Mouse (Mus musculus) heart, embryonic 13.5 days (tissue): ENCODE measurements around the gene Gpd2. TPM values are rescaled to one million over a fixed set of nuclear protein-coding genes. Genes with fewer than 3 reads are reported as not detected.

Experiments used
- ATAC-seq: fragments of 200-750 bp; cut with Nextera tagmentation; 2 replicates; pipeline ENCODE4 v1.8.0; 2017; ENCODE audit warnings: moderate TSS enrichment; ENCODE audit not compliant: insufficient number of reproducible peaks, low FRiP score, low TSS enrichment; ENCODE audit errors: extremely low read depth
- H3K27ac ChIP-seq: fragments of 300-500 bp; sonication (generic); replicated peaks from 2 replicates; pipeline ENCODE4 v1.5.1; 2015; ENCODE audit warnings: moderate library complexity, mild to moderate bottlenecking, inconsistent platforms
- H3K27me3 ChIP-seq: fragments of 300-500 bp; sonication (generic); replicated peaks from 2 replicates; pipeline ENCODE4 v1.6.1; 2015; ENCODE audit warnings: mild to moderate bottlenecking, inconsistent platforms
- H3K36me3 ChIP-seq: fragments of 300-500 bp; sonication (generic); 2 replicates; pipeline ENCODE4 v1.6.1; 2015; ENCODE audit warnings: mild to moderate bottlenecking, inconsistent platforms
- H3K4me1 ChIP-seq: fragments of 300-500 bp; sonication (generic); 2 replicates; pipeline ENCODE4 v1.6.1; 2015; ENCODE audit warnings: inconsistent platforms
- H3K4me2 ChIP-seq: fragments of 300-500 bp; sonication (generic); 2 replicates; pipeline ENCODE4 v1.6.1; 2015; ENCODE audit warnings: inconsistent platforms, mild to moderate bottlenecking, moderate library complexity
- H3K4me3 ChIP-seq: fragments of 300-500 bp; sonication (generic); 2 replicates; pipeline ENCODE4 v1.5.1; 2015; ENCODE audit warnings: moderate library complexity, mild to moderate bottlenecking, inconsistent platforms
- H3K9ac ChIP-seq: fragments of 300-500 bp; sonication (generic); 2 replicates; pipeline ENCODE4 v1.6.1; 2015; ENCODE audit warnings: inconsistent platforms, mild to moderate bottlenecking, moderate library complexity
- H3K9me3 ChIP-seq: fragments of 300-500 bp; sonication (generic); 2 replicates; pipeline ENCODE4 v1.6.1; 2016; ENCODE audit warnings: inconsistent platforms
- WGBS: fragments of 180-500 bp; shearing (Covaris S2); methylation state at CpG from one replicate; pipeline ENCODE4 v1.1.7; 2015; ENCODE audit warnings: mixed read lengths; 5-methylcytosine and 5-hydroxymethylcytosine counted together
- polyA plus RNA-seq: library from polyadenylated mRNA; unstranded; fragments of >200 nt; fragmentation: Nextera tagmentation; extraction: Ambion mirVana; gene quantifications from 2 replicates; pipeline ENCODE4 v1.2.1, GENCODE M21; 2015

The Gpd2 gene
- polyA plus RNA-seq, 1 experiment from 2014 or later, result 11.9 TPM

DNA sequence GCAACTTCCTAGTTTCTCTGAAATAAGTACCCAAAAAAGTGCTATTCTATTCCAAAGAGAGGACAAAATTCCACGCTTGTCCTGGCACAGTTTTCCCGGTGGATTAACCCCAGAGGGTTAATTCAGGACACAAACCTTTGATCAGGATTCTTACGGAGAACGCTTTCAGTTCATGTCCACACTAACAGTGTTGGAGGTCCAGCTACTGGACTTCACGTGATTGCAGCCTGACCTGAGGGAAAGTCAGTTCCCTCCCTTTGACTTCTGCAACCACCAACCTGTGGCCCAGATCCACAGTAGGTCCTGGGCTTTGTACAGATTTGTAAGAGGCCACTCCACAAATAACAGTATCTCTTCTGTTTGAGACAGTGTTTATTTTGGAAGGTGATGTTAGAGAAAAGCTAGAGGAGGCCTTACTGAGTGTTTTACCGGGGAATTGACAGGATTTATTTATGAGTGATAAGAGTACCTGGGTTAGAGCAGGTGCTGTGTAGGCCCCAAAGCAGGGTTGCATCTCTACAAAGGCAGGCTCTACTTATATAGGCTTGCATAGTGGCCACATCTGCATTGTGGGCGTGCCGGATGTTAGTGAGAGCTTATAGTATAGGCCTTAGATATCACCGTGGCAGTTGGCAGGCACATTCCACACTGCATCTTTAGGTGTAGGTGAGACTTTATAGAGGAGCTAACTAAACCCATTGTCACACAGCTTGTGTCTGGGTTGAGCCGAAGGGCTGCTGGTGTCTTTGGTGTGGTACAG lies 15.3 kb downstream of the Gpd2 start:
- Histone ChIP-seq H3K4me2 (no peak overlapping the region), H3K36me3 (no peaks in the 10 kb centered on the region), H3K9ac (no peak overlapping the region), H3K27ac (no peak overlapping the region), H3K9me3 (no peaks in the 10 kb centered on the region), H3K27me3 (no peaks in the 10 kb centered on the region), H3K4me1 (peaks cover 29% of the 10 kb centered on the region), H3K4me3 (no peak overlapping the region)
- ATAC-seq, result no peak
- 79% methylated on average over 10 of the region's 10 CpGs for WGBS

DNA sequence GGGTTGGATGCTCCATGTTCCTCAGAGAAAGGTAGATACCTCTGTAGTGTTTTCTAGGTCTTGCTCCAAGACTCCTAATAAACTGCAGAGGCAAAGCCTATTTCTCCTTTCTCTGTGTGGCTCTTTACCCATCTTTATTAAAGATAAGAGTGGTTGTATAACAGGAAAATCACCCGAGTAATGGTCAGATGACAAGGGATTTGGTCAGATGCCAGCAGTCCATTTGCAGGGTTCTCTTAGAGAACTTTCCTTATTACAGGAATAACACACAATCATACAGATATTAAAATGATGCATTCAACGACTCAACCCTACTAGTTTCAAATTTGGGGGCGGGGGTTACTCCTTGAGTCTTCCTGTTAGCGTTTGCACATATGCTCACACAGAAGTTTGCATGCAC lies 16.8 kb downstream of the Gpd2 start:
- Histone ChIP-seq H3K4me2 (no peak overlapping the region), H3K27ac (no peak overlapping the region), H3K36me3 (no peaks in the 10 kb centered on the region), H3K4me1 (peaks cover 29% of the 10 kb centered on the region), H3K27me3 (no peaks in the 10 kb centered on the region), H3K9me3 (no peaks in the 10 kb centered on the region), H3K4me3 (no peak overlapping the region), H3K9ac (no peak overlapping the region)
- no peak for ATAC-seq
- WGBS, result 72% methylated on average over 4 of the region's 4 CpGs

DNA sequence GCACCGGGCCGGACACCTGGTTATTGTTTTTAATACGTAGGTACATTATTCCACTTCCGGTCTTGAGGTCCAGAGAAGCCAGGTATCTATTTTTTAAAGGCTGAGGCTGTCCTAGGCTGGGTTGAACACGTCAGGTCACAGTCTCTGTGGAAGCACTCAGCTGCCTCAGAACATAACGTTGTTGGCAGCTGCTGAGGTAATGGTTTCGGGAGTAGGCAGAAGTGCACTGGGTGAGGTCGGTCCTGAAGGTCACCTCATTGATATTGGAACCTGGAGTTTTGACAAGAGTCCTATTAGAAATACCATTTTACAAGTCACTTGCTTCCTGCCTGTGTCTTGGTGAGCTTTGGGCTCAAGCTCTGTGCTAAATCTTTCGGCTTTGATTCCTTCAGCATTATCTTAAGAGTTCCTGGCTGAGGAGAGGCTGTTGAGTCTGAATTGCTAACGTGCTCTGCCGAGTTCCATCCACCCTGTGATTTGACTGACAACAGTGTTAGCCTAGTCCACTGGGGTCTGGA lies 17.8 kb downstream of the Gpd2 start:
- Histone ChIP-seq H3K9ac (no peak overlapping the region), H3K27ac (peak overlapping the region; percentile 67), H3K9me3 (no peaks in the 10 kb centered on the region), H3K36me3 (no peaks in the 10 kb centered on the region), H3K27me3 (no peaks in the 10 kb centered on the region), H3K4me3 (no peak overlapping the region), H3K4me2 (peak overlapping the region; percentile 48), H3K4me1 (peaks cover 29% of the 10 kb centered on the region)
- 50% methylated on average over 11 of the region's 11 CpGs for WGBS
- no peak for ATAC-seq

DNA sequence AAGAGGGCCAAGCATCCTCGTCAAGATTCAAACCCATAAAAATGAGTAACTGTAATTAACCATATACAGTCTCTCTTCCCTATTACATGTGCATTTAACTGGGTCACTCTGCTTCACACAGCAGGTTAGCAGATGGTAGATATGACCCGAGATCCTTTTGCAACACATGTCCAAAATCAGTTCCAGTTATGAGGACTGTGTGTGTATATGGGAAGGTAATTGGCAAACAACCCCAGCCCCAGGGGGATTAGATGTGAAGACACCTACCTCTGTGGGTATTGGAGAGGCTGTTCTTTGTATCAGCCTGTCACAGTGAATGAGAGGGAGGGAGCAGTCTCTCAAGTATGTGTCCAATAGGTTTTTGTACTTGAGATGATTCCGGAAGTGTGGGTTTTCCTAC lies 18.4 kb downstream of the Gpd2 start:
- 57% methylated on average over 3 of the region's 3 CpGs for WGBS
- no peaks in the 10 kb centered on the region for H3K36me3 ChIP-seq
- H3K4me3 ChIP-seq, result no peak overlapping the region
- peaks cover 29% of the 10 kb centered on the region for H3K4me1 ChIP-seq
- peak overlapping the region; percentile 48 for H3K4me2 ChIP-seq
- no peaks in the 10 kb centered on the region for H3K9me3 ChIP-seq
- H3K9ac ChIP-seq, result no peak overlapping the region
- no peak for ATAC-seq
- H3K27ac ChIP-seq, result peak overlapping the region; percentile 67; the same call in 1 of the 2 replicates
- H3K27me3 ChIP-seq, result no peaks in the 10 kb centered on the region

DNA sequence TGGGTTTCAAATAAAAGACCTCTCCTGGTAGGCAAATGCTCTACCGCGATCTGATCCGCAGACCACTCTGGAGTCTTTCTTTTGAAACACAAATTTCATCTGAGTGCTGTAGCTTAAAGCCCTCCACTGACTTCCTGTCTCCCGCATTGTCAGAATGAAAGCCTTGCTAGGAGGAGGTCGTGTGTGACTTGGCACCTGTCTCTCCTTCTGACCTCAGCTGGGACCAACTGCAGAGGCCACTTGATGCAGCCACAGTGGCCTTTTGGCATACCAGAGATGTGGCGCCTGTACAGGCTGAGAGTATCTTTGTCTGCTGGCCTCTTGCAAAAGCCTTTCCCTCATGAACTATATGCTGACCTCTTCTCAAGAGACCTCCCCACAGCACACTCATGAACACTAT lies 19.0 kb downstream of the Gpd2 start:
- Histone ChIP-seq H3K4me3 (no peak overlapping the region), H3K36me3 (no peaks in the 10 kb centered on the region), H3K4me2 (no peak overlapping the region), H3K9ac (0 out of 2 replicates have a peak overlapping the region, but pooled peaks have one; percentile 13), H3K27me3 (no peaks in the 10 kb centered on the region), H3K9me3 (no peaks in the 10 kb centered on the region), H3K27ac (no peak overlapping the region), H3K4me1 (peaks cover 29% of the 10 kb centered on the region)
- ATAC-seq, result no peak
- 32% methylated on average over 6 of the region's 6 CpGs for WGBS

DNA sequence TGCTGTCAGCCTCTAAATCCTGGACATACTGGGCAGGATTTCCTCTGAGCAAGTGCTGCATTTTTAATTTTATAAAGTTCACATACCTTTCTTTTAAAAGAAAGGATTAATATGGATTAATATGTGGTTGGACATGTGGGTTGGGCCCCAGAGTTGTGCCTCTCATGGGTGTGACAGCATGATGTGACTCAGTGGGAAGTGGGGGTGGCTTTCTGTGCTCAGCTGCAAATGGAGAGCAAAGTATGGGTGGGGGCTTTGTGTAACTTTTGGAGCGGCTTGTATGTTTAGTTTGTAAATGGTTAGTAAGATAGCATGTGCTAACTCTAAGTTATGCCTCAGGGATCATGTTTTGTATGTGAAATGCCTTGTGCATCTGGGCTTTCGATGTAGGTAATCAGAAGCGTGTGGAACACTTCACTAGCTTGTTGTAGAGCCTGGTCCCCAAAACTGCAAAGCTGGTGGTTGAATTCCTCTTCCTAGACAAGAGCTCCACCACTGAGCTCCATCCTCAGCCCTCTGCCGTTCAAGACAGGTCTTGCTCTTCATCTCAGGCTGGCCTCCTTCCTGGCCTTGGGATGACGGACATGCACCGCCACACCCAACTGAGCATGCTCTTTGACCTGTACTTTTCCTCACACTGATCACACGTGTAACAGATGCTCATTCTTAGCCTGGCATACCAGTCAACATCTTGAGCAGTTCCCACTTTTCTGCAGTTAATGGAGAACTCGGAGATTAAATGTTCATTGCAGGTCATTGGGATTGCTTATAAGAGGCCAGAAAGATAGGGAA lies 24.0 kb downstream of the Gpd2 start:
- Histone ChIP-seq H3K4me1 (peaks cover 4% of the 10 kb centered on the region), H3K27ac (no peak overlapping the region), H3K27me3 (no peaks in the 10 kb centered on the region), H3K4me2 (no peak overlapping the region), H3K9ac (no peak overlapping the region), H3K9me3 (no peaks in the 10 kb centered on the region), H3K36me3 (no peaks in the 10 kb centered on the region), H3K4me3 (no peak overlapping the region)
- no peak for ATAC-seq
- WGBS, result 78% methylated on average over 8 of the region's 8 CpGs

DNA sequence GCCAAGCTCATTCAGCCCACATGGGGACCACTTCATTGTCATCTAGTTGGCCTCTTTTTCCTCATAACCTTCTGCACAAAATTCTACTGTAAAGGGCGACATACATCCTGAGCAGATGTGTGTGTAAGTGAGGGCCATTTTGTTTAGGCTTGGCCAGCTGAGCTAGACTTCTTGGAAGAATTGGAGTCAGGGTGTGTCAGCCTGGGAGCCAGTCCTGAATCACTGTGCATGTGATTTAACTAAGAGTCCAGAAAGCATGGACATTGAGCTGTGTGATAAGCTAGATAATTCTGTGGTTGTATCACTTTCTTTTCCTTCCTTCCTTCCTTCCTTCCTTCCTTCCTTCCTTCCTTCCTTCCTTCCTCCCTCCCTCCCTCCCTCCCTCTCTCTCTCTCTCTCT lies 26.0 kb downstream of the Gpd2 start:
- Histone ChIP-seq H3K36me3 (no peaks in the 10 kb centered on the region), H3K9ac (no peak overlapping the region), H3K4me1 (peaks cover 4% of the 10 kb centered on the region; the same call in 1 of the 2 replicates), H3K4me3 (no peak overlapping the region), H3K4me2 (no peak overlapping the region), H3K9me3 (no peaks in the 10 kb centered on the region), H3K27ac (no peak overlapping the region), H3K27me3 (no peaks in the 10 kb centered on the region)
- 76% methylated on average over 1 of the region's 1 CpGs for WGBS
- no peak for ATAC-seq

DNA sequence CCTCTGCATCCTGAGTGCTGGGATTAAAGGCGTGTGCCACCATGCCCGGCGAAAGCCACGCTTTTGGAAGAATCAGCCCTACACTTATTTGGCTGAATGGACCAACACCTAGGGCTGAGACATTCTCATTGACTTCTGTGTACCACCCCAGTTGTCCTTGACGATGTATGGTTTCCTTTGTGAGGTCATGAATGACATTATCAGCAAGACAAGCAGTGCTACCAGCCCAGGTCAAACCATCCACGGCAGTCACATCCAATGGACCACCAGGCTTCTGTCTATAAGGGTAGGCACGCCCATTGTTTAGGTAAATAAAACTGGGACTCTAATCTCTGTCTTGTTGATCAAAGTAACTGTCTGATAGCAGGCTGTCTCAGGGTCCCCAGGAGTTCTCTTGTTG lies 27.5 kb downstream of the Gpd2 start:
- Histone ChIP-seq H3K36me3 (no peaks in the 10 kb centered on the region), H3K4me3 (no peak overlapping the region), H3K9me3 (no peaks in the 10 kb centered on the region), H3K9ac (no peak overlapping the region), H3K4me2 (no peak overlapping the region), H3K4me1 (peaks cover 9% of the 10 kb centered on the region), H3K27ac (no peak overlapping the region), H3K27me3 (no peaks in the 10 kb centered on the region)
- 81% methylated on average over 7 of the region's 7 CpGs for WGBS
- no peak for ATAC-seq

DNA sequence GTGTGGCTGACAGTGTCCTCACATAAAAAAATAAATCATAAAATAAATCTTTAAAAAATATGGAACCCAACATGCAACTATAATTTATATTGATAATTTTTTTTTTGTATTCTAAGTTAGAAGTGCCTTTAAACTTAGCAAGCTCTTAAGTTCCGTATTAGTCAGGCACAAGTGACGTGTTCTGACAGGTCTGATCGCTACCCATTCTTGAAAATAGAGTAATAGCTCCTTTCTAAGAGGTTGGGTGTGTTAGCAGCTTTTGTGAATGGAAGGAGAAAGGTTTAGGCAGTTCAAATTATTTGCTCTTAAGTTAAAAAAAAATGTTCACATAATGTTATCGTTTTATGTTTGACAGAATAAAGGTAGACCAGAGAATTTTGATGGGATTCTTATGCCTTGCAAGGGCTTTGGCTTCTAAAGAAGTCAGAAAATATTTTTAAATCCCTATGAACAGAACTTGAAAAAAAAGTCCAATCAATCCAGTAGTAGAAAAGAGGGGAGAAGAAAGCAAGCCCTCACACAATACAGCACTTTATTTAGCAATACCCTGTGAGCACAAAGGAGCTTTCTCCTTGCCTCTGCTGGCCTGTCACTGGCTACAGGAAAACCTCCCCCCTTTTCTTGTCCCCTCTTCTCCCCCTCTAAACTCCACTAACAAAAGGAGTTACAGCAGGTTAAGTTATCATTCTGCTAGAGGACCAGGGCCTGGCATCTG lies 29.4 kb downstream of the Gpd2 start:
- Histone ChIP-seq H3K27ac (no peak overlapping the region), H3K4me1 (peaks cover 19% of the 10 kb centered on the region), H3K4me3 (no peak overlapping the region), H3K27me3 (no peaks in the 10 kb centered on the region), H3K9ac (no peak overlapping the region), H3K9me3 (no peaks in the 10 kb centered on the region), H3K36me3 (no peaks in the 10 kb centered on the region), H3K4me2 (no peak overlapping the region)
- no peak for ATAC-seq
- 84% methylated on average over 4 of the region's 4 CpGs for WGBS

DNA sequence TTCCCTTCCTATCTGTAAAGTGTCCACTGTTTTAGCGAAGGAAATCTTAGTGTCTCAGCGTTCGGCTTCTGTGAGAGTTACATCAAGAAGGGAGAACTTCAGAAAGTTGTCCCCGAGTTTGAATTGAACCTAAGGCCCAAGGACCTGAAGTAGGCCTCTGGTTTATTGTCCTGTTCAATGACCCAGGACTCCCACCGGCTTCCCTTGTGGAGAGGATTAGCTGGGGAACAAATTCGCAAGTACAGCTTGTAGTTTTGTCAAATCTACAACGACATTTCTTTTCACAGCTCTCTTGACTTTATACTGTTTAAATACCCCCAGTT lies 29.9 kb downstream of the Gpd2 start:
- H3K4me1 ChIP-seq, result peaks cover 19% of the 10 kb centered on the region
- ATAC-seq, result no peak
- H3K36me3 ChIP-seq, result no peaks in the 10 kb centered on the region
- H3K9ac ChIP-seq, result no peak overlapping the region
- no peak overlapping the region for H3K4me3 ChIP-seq
- H3K4me2 ChIP-seq, result no peak overlapping the region
- WGBS, result 42% methylated on average over 7 of the region's 7 CpGs
- no peak overlapping the region for H3K27ac ChIP-seq
- H3K27me3 ChIP-seq, result no peaks in the 10 kb centered on the region
- no peaks in the 10 kb centered on the region for H3K9me3 ChIP-seq

DNA sequence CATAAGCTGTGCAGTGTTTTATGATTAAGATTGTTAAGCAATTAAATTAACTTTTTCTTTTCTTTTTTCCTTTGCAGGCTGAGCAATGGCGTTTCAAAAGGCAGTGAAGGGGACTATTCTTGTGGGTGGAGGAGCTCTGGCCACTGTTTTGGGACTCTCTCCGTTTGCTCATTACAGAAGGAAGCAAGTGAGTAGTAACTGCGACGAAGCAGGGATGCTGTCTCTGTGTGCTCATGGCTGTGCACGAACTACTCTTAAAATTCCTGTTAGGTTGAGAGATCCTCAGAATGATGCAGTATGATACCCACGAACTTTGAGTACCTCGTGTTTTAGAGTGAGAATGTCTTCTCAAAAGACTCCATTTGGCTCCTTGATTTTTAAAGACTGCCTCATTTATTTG lies 30.5 kb downstream of the Gpd2 start:
- Histone ChIP-seq H3K36me3 (no peaks in the 10 kb centered on the region), H3K27me3 (no peaks in the 10 kb centered on the region), H3K4me1 (peaks cover 19% of the 10 kb centered on the region), H3K4me3 (no peak overlapping the region), H3K9ac (no peak overlapping the region), H3K9me3 (no peaks in the 10 kb centered on the region), H3K27ac (no peak overlapping the region), H3K4me2 (no peak overlapping the region)
- 71% methylated on average over 7 of the region's 7 CpGs for WGBS
- ATAC-seq, result no peak
